Mouse (Mus musculus) neural tube, embryonic 15.5 days (tissue): Measurements from ENCODE around the gene Vkorc1l1. TPM values are rescaled to one million over a fixed set of nuclear protein-coding genes. Genes with fewer than 3 reads are reported as not detected.

ENCODE experiments used
- ATAC-seq: fragments of 200-750 bp; cut with Nextera tagmentation; 2 replicates; pipeline ENCODE4 v1.8.0; 2017; ENCODE audit warnings: mild to moderate bottlenecking, moderate TSS enrichment, moderate library complexity; ENCODE audit not compliant: low FRiP score
- H3K27ac ChIP-seq: fragments of 300-500 bp; sonication (generic); replicated peaks from 2 replicates; pipeline ENCODE4 v1.5.1; 2015; ENCODE audit warnings: mild to moderate bottlenecking, inconsistent platforms
- H3K27me3 ChIP-seq: fragments of 300-500 bp; sonication (generic); replicated peaks from 2 replicates; pipeline ENCODE4 v1.6.1; 2015; ENCODE audit warnings: inconsistent platforms
- H3K36me3 ChIP-seq: fragments of 300-500 bp; sonication (generic); 2 replicates; pipeline ENCODE4 v1.6.1; 2015; ENCODE audit warnings: inconsistent platforms
- H3K4me1 ChIP-seq: fragments of 300-500 bp; sonication (generic); 2 replicates; pipeline ENCODE4 v1.6.1; 2015; ENCODE audit warnings: inconsistent platforms
- H3K4me2 ChIP-seq: fragments of 300-500 bp; sonication (generic); 2 replicates; pipeline ENCODE4 v1.6.1; 2015; ENCODE audit warnings: inconsistent platforms, mild to moderate bottlenecking, moderate library complexity
- H3K4me3 ChIP-seq: fragments of 300-500 bp; sonication (generic); replicated peaks from 2 replicates; pipeline ENCODE4 v1.5.1; 2015; ENCODE audit warnings: mild to moderate bottlenecking, inconsistent platforms
- H3K9ac ChIP-seq: fragments of 300-500 bp; sonication (generic); replicated peaks from 2 replicates; pipeline ENCODE4 v1.6.1; 2015; ENCODE audit warnings: mild to moderate bottlenecking, inconsistent platforms
- H3K9me3 ChIP-seq: fragments of 300-500 bp; sonication (generic); replicated peaks from 2 replicates; pipeline ENCODE4 v1.6.1; 2016; ENCODE audit warnings: inconsistent platforms
- WGBS: fragments of 180-500 bp; shearing (Covaris S2); methylation state at CpG from one replicate; pipeline ENCODE4 v1.1.7; 2015; ENCODE audit warnings: mixed read lengths; 5-methylcytosine and 5-hydroxymethylcytosine counted together
- polyA plus RNA-seq: library from polyadenylated mRNA; unstranded; fragments of >200 nt; fragmentation: Nextera tagmentation; extraction: Ambion mirVana; gene quantifications from 2 replicates; pipeline ENCODE4 v1.2.1, GENCODE M21; 2015

Vkorc1l1 gene
- polyA plus RNA-seq, 1 experiment from 2014 or later, result 30.5 TPM

DNA sequence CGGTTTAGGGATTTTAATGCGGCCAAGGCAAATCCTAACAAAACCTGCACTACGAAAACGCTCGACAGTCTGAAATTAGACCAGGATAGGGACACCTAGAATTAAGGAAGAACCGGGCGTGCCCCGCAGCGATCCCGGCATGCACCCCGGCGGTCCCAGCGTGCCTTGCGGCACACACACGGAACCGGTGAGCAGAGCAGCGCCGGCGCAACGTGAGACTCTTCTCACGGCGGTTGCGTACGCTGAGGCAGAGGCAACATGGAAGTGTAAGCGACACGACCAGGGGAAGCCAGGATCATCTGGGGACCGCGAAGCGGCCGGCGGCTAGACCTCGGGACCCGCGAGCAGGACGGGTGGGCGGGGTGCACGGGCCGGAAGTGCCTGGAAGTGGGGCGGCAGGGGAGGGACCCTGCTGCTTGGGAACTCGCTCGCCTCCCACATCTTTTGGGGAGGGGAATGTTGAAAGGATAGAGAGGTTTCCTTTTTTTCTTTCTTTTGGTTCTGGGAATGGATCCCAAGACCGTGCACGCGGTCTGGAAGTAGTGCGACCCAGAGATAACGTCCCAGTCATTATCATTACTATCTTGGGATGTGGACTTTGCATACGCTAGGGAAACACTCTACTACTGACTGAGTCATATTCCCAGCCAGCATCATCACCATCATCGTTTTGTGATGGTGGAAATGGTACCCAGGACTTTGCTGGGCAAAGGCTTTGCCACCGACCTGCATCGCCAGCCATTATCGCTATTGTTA lies 87.5 kb downstream of the Vkorc1l1 start, which contains the start of the genes Asl and Crcp:
TSS of gene Asl (minus strand) at position 106 of the 756 bp plus-strand sequence.
TSS of gene Crcp (plus strand) at position 149 of the 756 bp plus-strand sequence.
- peak within 1 kb of the TSS; percentile 81 for H3K9ac ChIP-seq
- peaks cover 10% of the 10 kb centered on the region; the same call in 1 of the 2 replicates for H3K27me3 ChIP-seq
- H3K4me1 ChIP-seq, result peaks cover 23% of the 10 kb centered on the region
- peak; percentile 88 for ATAC-seq
- peak within 1 kb of the TSS; percentile 94 for H3K27ac ChIP-seq
- peak within 1 kb of the TSS; percentile 79 for H3K4me3 ChIP-seq
- H3K36me3 ChIP-seq, result no peaks in the 10 kb centered on the region
- WGBS, result 3% methylated on average over 51 of the region's 51 CpGs
- peak within 1 kb of the TSS; percentile 71 for H3K4me2 ChIP-seq
- H3K9me3 ChIP-seq, result no peaks in the 10 kb centered on the region

DNA sequence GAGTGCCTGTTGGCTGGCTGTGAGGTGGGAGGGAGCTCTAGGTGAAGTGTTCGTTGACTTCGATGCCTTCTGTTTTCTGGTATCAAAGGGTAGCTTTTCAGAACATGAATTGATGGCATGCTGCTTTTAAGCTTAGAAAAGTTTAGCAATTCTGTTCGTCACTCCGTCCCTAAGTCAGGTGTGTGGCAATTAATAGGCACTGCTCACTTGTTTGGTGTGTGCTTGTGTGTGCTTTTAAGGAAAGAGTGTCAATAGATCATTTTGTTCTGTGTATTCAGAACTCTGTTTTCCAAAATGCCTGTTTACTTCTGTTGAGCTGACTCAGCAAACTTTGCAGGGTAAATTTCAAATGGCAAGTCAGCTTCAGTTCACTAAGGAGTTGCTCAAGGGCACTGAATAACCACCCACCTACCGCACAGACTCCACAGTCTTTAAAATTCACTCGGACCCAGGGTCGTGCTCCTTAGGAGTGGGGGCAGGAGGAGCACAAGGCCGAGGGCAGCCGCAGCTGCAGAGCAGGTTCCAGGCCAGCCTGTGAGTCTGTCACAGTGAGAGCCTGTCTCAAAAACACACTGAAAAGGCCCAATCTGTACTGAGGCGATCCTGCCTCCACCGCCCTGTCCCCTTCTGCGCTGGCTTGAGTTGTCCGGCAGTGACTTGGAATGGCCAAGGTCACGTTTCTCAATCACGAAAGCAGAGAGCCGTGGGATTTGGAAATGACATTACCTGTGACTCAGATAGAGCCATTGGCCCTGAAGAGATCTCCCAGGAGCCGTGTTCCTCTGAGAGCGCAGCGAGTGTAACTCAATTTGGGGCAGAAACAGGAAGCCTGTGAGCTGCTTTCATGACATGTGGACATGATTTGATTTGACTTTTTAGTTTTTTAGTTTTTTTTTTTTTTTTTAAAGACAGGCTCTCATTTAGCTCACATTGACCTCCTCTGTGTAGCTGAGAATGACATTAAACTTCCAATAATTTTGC lies 89.9 kb downstream of the Vkorc1l1 start:
- no peaks in the 10 kb centered on the region for H3K9me3 ChIP-seq
- H3K4me2 ChIP-seq, result no peak overlapping the region
- no peak for ATAC-seq
- no peak overlapping the region for H3K9ac ChIP-seq
- WGBS, result 94% methylated on average over 19 of the region's 19 CpGs
- H3K4me1 ChIP-seq, result peaks cover 21% of the 10 kb centered on the region
- 0 out of 2 replicates have a peak, but pooled peaks cover 8% of the 10 kb centered on the region for H3K36me3 ChIP-seq
- no peak overlapping the region for H3K27ac ChIP-seq
- H3K4me3 ChIP-seq, result no peak overlapping the region
- H3K27me3 ChIP-seq, result peaks cover 6% of the 10 kb centered on the region; the same call in 1 of the 2 replicates

DNA sequence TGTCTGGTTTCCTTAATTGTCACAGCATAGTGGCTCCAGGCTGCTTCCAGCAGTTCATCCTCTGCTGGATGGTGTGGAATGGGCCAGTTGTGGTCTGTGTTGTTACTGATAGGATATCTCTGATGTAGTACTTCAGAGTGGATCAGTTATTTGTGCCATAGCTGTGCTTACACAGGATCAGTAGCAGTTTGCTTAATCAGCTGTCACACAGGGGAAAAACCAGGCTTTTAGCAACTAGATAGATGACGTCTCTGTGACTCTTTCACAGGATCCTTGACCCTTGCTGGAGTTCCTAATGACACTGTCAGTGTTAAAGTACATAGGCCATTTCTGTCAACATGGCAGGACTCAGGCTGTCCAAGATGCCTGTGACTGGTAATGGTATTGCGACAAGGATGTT lies 92.1 kb downstream of the Vkorc1l1 start:
- 83% methylated on average over 2 of the region's 2 CpGs for WGBS
- no peak overlapping the region for H3K4me3 ChIP-seq
- H3K27ac ChIP-seq, result no peak overlapping the region
- no peak overlapping the region for H3K4me2 ChIP-seq
- H3K27me3 ChIP-seq, result no peaks in the 10 kb centered on the region
- peaks cover 21% of the 10 kb centered on the region for H3K4me1 ChIP-seq
- H3K9ac ChIP-seq, result no peak overlapping the region
- ATAC-seq, result no peak
- no peaks in the 10 kb centered on the region for H3K9me3 ChIP-seq
- peaks cover 13% of the 10 kb centered on the region; the same call in 1 of the 2 replicates for H3K36me3 ChIP-seq

Other genes starting within 250 kb of the Vkorc1l1 start
- not detected in 2 replicates for gene Sept14, start 233.5 kb upstream of the Vkorc1l1 start, polyA plus RNA-seq
- 169 and 174 TPM in 2 replicates for gene Mrps17, start 226.5 kb upstream of the Vkorc1l1 start, polyA plus RNA-seq
- 94.9 and 95.7 TPM in 2 replicates for gene Nipsnap2, start 216.9 kb upstream of the Vkorc1l1 start, polyA plus RNA-seq
- gene Psph, start 154.5 kb upstream of the Vkorc1l1 start, polyA plus RNA-seq, result 33.9 and 35.0 TPM in 2 replicates
- gene Sumf2, start 95.0 kb upstream of the Vkorc1l1 start, polyA plus RNA-seq, result 28.0 and 32.4 TPM in 2 replicates
- gene Chchd2, start 54.5 kb upstream of the Vkorc1l1 start, polyA plus RNA-seq, result 743 and 777 TPM in 2 replicates
- 11.1 and 13.0 TPM in 2 replicates for gene Zbed5, start 46.2 kb upstream of the Vkorc1l1 start, polyA plus RNA-seq
- gene Phkg1, start 43.4 kb upstream of the Vkorc1l1 start, polyA plus RNA-seq, result 0.95 and 1.3 TPM in 2 replicates
- 2.6 and 4.3 TPM in 2 replicates for gene Nupr1l, start 33.4 kb upstream of the Vkorc1l1 start, polyA plus RNA-seq
- gene Gusb, start 61.1 kb downstream of the Vkorc1l1 start, polyA plus RNA-seq, result 37.8 and 45.4 TPM in 2 replicates
- 38.7 and 46.2 TPM in 2 replicates for gene Asl, start 87.3 kb downstream of the Vkorc1l1 start, polyA plus RNA-seq
- 73.4 and 80.4 TPM in 2 replicates for gene Crcp, start 87.3 kb downstream of the Vkorc1l1 start, polyA plus RNA-seq
- 58.8 and 59.2 TPM in 2 replicates for gene Tpst1, start 131.4 kb downstream of the Vkorc1l1 start, polyA plus RNA-seq
- 14.9 and 16.4 TPM in 2 replicates for gene Kctd7, start 202.9 kb downstream of the Vkorc1l1 start, polyA plus RNA-seq
- 38.9 and 42.0 TPM in 2 replicates for gene Rabgef1, start 229.8 kb downstream of the Vkorc1l1 start, polyA plus RNA-seq